Mouse (Mus musculus): ENCODE measurements at regions not wholly inside any gene's neighbourhood (a gene's known extent, or its start where the extent isn't known, plus 50 kb on each side); places are given as distances from the start of the nearest gene placed in this dataset.

DNA sequence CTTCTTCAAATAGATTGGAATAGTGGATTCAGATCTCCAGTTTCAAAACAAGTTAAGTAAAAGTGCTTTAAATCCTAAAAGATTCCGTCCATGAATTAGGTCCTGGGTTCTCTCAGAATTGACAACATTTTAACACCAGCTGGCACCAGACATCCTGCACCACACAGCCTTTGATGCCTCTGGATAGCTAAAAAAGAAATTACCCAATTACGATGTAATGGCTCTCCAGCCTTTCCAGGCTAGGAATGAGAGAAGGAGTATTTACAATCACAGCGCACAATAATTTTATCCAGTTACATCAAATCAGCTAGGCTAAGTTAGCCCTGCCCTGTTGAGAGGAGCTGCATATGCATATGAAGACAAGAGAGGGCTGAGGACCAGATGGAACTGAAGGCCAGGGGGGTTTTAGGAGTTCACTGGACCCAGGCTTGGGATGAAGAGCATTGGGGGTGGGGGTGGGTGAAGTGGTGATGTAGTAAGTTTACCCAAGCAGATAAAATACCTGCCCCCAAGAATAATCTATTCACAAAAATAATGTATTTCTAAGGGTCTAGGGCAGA lies 455.8 kb upstream of the Tle4 start:
- DNase-seq (ENCODE audit: low spot score in 2 of 2): no peak

DNA sequence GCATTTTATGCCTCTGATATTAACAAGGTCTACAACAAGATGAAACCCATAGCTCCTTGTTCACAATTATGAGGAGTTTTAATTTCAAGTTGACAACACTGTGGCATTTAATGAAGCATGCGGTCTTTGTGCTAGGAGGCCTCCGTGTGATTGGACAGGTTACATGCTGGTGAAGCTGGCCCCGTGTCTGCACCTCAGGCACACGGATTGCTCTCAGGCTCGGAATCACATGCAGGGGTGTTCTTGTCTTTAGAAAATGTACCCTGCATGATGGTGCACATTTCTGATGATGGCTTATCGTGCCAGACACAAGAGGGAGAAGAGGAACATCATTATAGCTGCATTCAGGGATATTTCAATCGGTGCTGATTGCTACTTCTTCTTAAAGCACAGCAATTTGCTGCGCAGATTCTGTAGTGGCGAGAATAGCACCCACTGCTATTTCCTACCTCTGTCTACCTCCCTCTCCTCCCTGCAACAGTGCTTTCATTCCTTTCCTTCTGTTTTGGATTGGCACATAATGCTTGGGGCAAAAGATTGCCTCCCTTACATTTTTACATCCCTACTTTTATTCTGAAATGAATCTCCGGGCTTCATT lies 454.9 kb upstream of the Tle4 start:
- no peak for DNase-seq (ENCODE audit: low spot score in 2 of 2)

DNA sequence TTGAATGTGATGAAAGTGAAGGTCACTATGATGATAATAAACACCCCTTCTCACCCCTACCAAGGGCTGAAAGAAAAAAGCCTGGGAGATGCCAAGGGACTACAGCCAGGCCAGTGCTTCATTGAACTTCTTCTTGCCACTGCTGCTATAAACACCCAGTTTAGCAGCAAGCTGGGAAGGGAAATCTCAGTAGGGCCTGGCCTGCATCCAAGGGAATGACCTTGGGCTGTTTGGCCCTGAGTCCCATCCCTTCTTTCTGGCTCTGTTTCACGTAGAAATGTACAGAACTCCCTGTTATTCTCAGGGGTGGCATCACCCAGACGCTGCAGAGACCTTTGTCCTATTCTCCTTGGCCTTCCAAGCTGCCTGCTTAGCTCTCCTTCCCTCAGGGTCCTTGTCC lies 450.0 kb upstream of the Tle4 start:
- no peak for DNase-seq (ENCODE audit: low spot score in 2 of 2)

DNA sequence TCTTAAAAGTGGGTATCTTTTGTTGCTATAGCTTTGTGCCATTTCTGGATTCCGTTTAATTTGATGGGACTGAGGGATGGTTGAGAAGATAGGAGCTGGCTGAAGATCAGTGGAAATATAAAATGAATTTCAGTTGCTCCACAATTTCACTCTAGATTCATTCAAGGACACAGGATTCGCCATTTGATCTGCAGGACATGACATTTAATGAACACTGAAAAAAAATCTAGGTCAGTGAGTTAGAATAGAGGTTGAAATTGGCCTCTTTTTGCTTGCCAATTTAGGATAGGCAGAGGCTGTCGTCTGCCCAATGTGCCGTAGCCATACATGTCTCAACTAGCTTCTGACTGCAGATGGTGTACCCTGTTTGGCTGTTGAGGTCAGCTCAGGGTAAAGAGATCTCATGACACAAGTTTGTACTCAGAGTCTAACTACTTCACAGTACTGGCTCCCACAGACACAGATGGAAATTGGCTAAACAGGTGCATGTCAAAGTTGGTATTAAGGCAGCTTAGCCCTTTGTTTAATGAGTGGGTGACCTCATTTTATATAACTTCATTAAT lies 449.5 kb upstream of the Tle4 start:
- DNase-seq (ENCODE audit: low spot score in 2 of 2): no peak

DNA sequence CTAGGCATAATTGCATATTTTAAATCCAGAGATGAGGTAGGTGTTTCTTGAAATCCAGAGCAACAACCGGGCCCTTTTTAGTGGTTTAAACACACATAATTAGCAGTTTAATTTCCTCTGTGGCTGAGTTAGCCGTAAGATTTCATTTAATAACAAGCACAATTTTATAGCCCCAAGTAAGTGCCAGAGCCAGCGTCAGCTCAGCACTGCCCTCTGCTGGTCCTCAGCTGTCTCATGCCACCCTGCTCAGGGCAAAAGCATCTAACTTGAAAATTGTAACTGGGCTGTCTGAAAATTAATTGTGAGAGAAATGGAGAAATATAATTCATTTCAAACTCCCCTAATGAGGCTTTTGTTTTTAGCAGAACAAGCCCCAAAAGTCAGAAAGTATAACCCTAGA lies 437.7 kb upstream of the Tle4 start:
- DNase-seq (ENCODE audit: low spot score in 2 of 2): peak in 1 of 2 experiments; percentile 21

DNA sequence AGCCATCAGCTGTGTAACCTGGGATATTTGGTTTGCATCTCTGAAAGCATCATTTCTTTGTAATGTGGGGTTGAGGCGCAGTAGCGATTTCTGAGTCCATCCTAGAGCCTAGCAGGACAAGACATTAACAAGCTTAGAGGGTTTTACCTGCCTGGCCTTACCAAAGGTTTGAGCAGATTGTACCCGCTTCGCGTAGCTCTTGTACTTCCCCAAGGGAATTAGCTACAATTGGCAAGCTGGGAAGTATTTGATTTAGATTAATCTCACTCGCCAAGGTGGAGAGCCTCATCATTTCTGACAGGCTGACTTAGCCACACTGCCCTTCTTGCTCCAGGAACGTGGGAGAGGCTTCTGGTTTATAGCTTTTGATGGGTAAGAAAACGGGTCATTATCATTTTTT lies 436.1 kb upstream of the Tle4 start:
- no peak for DNase-seq (ENCODE audit: low spot score in 2 of 2)

DNA sequence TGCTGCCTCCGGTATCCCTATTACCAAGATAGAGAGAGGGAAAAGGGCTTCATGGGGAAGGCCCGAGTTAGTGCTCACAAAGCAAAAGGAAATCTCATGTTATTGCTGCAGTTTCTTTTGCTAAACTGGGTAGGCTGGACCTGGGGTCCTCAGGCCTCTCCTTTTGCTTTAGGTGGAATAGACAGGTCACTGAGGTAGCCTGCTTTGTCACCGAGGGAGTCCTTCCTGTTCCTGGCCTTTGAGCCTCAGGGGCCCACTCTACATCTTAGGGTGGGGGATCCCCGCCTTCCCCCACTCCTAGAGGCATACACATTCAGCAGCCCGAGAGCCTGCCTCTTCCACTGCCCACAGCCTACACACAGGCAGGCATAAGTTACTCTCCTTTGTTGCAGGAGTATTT lies 435.5 kb upstream of the Tle4 start:
- DNase-seq (ENCODE audit: low spot score in 2 of 2): no peak

DNA sequence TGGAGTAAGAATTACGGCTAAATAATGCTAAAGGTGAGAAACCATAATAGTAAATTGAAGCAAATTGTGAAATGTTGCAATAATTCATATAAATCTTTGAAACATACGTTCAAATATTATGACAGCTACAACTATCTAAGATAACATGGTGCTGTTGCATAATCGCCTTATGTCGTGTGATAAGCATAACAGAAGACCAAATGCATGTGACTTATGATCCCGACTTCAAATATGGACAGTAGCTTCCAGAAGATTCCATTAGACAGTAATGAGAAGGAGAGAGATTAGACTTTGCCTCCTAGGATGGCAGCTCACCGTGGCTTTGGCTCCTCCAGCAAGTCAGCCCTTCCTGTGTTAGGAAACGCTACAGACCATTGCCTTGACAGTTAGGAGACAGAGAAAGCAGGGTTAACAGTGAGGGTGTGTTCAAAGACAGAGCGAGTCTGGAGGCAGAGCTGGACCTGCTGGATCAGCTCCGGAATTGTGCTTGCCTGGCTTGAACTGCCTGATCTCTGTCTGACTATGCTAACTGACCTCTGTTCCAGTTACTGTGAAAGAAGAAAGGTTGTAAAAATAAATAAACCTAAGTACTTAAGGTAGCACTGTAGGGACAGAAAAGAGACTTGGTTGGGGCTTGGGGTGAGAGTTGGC lies 434.6 kb upstream of the Tle4 start:
- DNase-seq (ENCODE audit: low spot score in 2 of 2): no peak

DNA sequence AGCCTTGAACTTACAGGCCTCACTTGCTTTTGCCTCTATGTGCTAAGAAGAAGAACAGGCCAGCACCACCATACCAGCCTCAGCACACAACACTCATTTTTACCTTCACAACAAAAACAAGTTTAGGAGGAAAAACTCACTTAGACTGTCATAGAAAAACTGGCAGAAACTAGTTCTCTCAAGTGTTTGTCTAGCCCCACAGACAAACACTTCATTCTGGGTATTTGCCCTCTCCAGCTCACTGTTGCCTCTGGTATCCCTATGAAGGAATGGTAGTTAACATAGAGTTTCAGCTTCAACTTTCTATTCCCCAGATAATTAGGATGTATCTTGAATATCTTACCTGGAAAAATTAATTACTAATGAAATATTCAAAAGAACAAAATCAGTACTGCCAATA lies 433.6 kb upstream of the Tle4 start:
- no peak for DNase-seq (ENCODE audit: low spot score in 2 of 2)

DNA sequence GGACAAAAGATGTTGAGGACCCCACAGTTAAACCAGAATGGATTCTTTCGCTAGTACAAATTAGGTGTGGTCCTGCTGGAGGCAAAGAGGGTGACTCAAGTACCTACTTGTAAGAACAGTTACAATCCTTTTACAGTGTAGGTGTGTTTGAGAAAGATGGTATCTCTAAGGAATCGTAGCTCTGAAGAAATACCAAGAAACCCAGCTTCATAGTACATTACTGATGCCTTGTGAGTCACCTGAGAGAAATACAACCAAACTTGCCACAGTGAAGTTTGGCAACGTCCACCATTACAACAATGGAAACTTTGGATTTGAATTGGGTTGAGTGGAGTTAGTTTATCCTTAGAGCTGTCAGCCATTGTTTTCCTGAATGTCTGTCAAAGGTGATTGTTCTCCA lies 405.7 kb upstream of the Tle4 start:
- DNase-seq (ENCODE audit: low spot score in 2 of 2): no peak

DNA sequence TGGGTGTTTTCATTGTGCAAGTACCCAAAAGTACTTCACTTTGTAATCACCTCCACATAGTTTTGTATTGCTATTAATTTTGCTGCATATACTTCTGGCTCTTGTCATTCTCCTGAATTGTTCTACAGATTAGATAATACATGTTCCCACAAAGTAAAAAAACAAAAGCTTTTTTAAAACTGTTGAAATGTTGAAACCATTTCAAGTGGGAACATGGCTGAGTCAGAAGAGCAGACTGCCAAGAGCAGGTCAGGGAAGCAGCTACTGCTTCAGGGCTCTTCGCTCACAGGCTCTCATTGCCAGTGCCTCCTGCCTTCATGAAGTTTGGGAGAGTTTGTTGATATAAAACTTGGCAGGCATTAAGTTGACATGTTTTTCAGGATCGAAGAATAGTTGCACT lies 395.5 kb upstream of the Tle4 start:
- no peak for DNase-seq (ENCODE audit: low spot score in 2 of 2)

DNA sequence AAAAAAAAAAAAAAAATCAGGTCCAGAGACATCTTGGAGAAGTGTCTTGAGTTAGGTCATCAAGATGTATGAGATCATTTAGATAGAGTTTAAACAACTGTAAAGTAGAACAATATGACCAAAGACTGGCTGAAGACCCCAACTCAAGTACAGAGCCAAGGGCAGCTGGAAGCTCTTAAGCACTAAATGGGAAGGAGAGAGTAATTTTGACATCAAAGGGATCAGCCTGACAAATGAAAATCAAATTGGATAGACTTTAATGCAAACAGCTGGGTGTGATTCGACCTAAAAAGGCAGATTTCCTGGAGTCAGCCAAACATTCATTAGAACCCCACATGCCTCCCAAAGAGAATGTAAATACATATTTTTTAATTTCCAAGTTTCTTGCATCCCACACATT lies 372.3 kb upstream of the Tle4 start:
- no peak for DNase-seq (ENCODE audit: low spot score in 2 of 2)

DNA sequence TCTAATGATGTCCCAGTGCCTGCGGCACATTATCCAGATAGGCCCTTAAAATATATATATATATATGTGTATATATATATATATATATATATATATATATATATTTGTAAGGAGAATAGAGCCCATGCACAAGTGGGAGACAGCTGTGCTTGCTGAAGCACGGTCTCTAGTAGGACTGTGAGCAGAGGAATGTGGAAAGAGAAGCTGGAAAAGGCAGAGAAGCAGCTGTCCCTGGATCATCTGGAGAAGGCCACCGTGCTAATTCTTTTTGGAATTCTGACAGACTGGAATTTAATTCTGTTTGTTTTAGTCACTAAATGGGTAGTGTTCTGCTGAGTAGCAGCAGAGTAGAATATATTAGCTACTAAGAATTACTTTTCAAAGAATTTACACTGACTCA lies 370.4 kb upstream of the Tle4 start:
- no peak for DNase-seq (ENCODE audit: low spot score in 2 of 2)

DNA sequence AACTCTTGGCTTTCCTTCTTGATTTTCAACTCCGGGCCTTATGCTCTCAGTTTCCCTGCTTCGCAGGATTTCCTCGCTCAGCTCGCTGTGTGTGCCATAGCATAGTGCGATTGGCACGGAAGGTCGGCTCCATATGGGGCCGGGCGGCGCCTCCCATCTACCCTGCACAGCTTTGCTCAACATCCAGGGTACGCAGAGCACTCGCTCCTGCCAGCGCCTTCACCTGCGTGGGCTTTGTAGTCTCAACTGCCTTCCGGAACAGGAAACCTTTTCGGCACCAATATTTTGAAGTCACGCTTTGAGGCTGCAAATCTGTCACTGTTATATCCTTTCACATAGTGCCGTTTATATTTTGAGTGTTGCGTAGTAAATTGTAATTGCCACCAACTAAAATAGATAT lies 359.9 kb upstream of the Tle4 start:
- no peak for DNase-seq (ENCODE audit: low spot score in 2 of 2)

DNA sequence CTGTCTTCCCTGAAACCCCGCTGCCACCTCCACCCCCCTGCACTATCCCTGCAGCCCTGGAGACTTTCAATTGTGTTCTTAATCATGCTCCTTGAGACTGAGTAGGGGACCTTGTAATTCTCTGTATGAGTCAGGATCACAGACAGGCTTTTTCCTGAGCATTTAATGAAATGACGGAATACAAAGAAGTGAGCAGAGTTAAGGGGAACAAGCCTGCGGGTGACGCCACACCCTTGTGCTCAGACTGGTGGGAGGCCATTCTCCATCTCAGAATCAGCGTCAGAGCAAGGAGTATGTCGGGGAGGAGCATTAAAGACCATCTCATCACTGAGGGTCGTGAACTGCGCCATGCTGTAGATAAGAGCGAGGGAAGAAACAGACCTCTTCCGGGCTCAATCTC lies 359.3 kb upstream of the Tle4 start:
- DNase-seq (ENCODE audit: low spot score in 2 of 2): no peak

DNA sequence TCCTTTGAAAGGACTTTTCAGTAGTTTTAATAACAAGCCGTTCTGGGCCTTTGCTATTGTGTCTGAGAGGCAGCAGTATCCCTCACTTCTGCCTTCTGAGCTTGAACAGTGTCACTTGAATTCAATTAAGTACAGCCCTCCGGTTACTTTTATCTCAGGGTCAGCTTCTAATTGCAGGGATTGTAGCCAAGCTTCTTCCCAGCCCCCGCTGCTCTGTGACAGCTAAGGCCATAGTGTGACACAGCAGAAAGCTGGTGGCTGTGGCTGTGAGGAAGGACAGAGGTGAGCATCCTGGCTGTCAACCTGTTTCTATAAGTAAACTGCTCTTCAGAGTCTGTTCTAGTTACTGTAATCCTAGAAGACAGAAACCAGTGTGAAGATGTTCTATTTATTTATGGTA lies 358.5 kb upstream of the Tle4 start:
- DNase-seq (ENCODE audit: low spot score in 2 of 2): no peak

DNA sequence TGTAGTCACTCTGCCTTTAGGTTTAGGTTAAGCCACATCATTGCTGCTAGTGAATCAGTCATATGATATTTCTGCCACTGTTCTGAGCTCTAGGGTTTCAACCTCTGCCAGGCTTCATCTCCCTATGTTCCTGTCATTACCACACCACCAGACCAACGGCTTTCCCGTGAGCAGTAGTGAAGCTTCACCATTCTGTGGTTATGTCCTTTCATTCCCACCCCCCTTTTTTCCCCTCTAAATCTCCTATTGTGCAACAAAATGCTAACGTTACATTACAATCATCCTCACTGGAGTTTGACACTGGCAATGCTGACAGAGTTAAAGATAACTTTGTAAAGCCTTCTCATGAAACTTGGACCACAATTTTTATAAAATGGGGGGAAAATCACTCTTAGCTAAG lies 358.1 kb upstream of the Tle4 start:
- no peak for DNase-seq (ENCODE audit: low spot score in 2 of 2)

DNA sequence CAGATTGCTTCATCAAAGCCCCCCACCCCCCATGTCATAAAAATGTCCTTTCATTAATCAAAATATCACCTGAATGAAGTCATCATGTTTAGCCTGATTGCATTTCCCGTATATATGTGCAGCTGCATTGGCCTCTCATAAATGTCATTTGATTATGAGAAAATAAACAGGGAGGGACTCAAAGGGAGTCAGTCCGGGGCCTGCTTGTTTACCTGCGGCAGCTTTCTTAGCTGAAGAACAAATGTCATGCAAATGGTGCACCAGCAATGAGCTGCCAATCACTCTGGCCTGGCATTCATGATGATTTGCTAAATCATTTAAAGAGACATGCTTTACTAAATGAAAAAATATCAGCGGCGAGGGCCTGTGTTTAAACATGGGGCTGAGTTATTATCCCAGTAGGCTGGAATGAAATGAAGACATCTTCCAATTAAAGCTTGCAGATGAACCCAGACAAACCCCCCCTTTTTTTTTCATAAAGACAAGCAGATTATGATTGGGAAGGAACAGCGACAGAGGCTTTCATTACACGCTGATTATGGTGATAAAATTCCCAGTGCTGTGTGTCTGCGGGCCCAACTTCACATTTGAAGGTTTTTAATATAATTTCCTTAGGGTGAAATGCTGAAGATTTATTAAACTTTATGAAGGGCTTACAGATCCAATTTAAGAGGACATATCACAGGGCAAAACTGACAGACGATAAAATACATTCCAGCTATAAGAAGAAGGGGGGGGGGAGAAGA lies 342.5 kb upstream of the Tle4 start:
- no peak for DNase-seq (ENCODE audit: low spot score in 2 of 2)

DNA sequence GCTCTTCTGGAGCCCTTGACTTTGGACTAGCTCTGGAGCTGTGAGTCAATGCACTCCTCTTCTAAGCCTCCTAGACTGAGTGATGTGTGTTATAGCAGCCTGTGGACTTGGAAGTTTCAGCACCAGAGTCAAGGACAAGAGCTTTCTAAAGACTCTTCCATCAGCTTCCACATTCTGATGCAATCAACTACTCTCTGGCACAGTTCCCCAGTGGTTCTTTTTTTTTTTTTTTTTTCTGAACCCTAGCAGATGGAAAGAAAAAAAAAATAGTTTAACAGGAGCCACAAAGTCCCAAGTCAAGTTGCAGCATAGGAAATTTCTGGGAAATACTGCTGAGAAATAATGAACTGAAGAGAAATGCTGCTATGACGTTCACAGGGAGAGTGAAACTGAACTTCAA lies 324.4 kb upstream of the Tle4 start:
- DNase-seq (ENCODE audit: low spot score in 2 of 2): no peak

DNA sequence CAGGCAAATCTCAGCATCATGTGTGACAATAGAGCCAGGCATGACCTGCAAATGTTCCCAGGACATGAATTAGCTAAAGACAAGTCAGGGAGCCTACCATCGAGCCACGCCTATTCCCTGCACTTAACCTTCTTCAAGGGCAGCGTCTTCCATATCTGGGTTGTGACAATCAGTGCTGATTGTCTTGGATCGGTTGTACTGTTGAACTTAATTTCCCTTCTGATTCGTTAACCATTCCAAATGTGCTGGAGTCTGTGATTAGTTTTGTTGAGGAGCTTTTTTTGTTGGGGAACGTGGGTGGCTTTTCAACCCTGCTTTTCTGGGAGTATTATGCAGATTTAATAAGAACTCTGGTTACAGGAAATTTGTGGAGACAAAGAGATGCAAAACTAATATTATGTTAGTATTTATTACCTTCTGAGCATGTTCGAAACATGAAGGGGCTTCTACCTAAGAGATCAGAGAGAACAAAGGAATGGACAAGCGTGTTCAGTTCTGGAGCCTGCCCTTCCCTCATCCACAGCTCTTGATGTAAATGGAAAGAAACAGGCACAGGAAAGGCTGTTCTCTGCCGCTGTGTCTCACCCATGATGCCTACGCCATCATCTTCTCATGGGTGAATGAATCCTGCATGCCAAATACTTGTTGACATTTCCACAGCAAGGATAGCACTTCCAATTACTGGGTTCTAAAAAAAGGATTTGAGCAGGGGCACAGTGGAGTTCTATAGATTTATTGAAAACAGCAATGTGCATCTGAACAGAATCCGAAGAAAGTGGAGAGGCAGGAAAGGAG lies 313.4 kb upstream of the Tle4 start:
- DNase-seq (ENCODE audit: low spot score in 2 of 2): no peak

DNA sequence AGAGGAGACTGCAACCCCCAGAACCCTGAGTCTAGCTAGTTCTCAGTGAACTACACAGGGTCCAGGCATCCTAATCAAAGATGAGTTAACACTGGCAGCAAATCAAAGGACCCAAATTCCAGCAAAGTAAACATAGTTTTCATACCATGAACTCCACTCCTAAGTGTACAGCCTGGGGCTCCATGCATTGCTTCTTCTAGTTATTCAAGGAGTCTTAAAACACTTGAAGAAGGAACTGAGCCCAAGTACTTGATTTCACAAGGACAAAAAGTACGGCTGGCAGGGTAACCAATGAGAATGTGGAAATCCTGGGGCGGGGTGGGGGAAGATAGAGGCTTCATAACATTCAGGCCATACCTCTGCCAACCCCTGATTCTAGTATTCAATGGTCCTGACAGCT lies 297.0 kb upstream of the Tle4 start:
- no peak for DNase-seq (ENCODE audit: low spot score in 2 of 2)

DNA sequence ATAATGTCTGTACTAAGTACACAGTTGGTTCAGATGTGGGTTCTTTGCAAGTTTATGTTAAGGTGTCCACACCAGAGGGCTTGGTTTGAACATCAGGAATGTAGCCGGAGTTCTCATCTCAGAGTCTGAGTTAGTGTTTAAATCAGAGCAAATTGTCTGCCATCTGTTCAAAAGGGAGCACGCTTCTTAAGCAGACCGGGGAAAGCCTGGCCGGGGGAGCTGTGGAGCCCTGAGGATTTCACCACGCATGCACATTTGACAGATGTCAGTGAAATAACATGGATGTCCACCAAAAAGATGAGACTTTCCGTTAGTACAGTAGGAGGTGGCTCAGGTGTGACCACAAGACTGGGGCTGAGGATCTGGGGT lies 294.5 kb upstream of the Tle4 start:
- no peak for DNase-seq (ENCODE audit: low spot score in 2 of 2)

Measured in spleen, postnatal 14 days (tissue).